Mouse (Mus musculus) layer of hippocampus, adult 2 months (tissue): ENCODE data around the gene Slc35c1. TPM values are rescaled to one million over a fixed set of nuclear protein-coding genes. Genes with fewer than 3 reads are reported as not detected.
"Not testable (repeated sequence)": the region's sequence is repeated elsewhere in the genome, so short reads cannot be mapped to it uniquely, and the experiment has no call there.

Experiments used
- DNase-seq, 2 experiments: peaks; one replicate each; pipeline ENCODE4 v3.0.0; 2022; ENCODE audit warnings: low spot score in 2 of 2
- H3K27ac ChIP-seq: fragments of 200-600 bp; 2 replicates; pipeline ENCODE4 v1.8.1; 2022
- H3K4me3 ChIP-seq: fragments of 200-600 bp; 2 replicates; pipeline ENCODE4 v1.8.1; 2022; ENCODE audit warnings: mild to moderate bottlenecking
- CTCF ChIP-seq: fragments of 200-600 bp; conservative IDR thresholded peaks from 2 replicates; pipeline ENCODE4 v1.8.1; 2022; ENCODE audit warnings: antibody characterized with exemption, mild to moderate bottlenecking, moderate library complexity
- total RNA-seq, 2 experiments: library from RNA; stranded (reverse); gene quantifications; 2 replicates each; pipeline ENCODE4 v1.2.3; 2021

The Slc35c1 gene
- total RNA-seq, 2 experiments from 2014 or later: 14.0 to 15.7 TPM

DNA sequence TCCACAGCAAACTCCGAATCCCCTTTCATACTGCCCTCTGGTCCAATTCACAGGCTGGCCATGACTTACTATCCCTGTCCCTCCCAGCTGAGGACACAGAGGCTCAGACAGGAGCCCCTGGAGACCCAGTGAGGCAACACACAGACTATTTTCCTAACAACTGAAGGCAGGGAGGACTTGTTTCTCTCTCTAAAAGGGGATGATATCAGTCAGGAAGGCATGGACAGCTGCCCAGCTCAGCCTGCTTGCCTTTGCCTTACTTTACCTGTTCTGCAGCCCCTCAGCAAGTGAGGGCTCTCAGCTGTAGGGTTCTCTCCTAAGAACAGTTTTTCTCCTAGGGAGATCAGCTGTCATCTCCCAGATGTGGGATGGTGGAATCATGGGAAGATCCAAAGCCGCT lies 26.6 kb upstream of the Slc35c1 start:
- Histone ChIP-seq H3K27ac (no peak overlapping the region), H3K4me3 (no peak overlapping the region)
- no peak for TF ChIP-seq CTCF
- no peak for DNase-seq

DNA sequence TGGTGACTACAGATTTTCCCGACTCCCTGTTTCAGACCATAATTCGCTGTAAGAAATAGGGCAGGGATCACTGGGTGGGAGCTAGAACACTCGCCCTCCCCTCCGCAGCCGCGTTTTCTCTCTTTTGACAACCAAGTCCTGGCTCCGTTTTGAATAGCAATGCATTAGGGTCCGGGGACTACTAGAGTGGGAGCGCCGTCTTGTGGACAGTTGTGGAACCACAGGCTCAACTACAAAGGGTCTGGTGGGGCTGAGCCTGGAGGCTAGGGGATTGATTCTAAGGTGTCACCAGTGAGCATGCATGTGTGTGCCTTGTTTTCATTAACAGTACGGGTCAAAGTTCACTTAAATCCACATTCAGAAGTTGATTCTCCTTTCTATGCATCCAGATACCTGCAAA lies 26.1 kb upstream of the Slc35c1 start:
- Histone ChIP-seq H3K27ac (0 out of 2 replicates have a peak overlapping the region, but pooled peaks have one; percentile 46), H3K4me3 (peak overlapping the region; percentile 33; the same call in 1 of the 2 replicates)
- peak; percentile 72 to 84 for DNase-seq
- TF ChIP-seq CTCF: peak; percentile 98

DNA sequence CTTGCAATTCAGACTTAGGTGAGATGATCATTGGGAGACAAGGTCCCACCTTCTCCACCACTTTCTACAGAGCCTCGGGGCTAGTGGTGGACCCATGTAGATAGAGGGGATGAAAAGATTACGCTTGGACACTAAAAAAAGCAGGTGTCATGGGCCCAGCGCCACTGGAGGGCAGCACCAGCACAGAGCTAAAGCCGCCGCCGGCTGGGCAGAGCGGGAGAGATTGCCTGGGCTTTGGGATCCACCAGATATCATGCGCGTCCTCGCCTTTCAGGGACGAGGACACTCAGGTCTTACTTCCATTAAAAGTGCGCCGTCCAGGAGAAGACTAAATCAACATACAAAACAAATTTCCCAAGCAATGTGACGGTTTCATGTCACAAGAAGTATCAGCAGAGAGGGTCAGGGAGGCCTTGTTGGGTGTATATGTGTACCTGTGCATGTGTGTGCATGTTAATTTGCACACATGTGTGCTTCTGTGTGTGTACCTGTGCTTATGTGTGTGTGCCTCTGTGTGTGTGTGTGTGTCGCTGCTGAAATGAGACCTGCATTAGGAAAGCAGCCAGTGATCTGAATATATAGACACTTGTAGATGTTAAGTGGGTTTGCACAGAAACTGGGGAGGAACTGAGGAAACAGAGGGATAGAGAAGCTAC lies 25.4 kb upstream of the Slc35c1 start:
- DNase-seq: peak; percentile 72 to 80

DNA sequence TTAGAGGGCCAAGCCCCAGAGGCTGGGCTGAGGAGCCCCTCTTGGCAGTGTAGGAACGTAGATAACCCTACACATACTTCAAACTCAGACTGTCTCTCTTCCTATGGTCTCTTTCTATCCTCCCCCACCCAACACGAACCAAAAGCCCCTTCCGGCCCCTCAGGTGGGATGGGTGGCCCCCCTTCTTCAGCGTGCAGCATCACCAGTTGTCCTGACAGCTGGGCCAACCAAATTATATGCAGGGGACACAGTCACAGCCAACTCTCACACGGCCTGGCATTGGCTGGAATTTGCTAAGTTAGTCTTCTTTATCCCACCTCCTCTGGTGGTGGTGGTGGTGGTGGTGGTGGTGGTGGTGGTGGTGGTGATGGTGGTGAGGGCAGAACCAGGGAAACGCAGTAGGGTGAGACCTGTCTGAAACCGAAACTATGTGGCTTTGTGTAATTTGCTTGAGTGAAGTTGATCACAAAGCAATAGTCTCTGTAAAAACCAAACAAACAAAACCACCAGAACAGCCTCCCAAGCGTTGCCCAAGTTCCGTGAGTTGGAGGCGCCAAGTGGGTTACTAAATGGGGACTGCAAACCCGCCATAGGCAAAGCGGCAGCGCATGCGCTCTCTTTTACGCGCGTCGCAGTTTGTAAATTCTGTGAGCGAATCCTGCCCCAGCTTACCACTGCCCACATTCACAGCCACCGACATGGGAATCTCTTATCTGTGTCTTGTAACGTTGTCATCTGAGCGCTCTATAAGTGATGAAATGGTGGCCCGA lies 24.1 kb upstream of the Slc35c1 start:
- no peak for DNase-seq
- peak overlapping the region; percentile 15; the same call in 1 of the 2 replicates for H3K4me3 ChIP-seq
- H3K27ac ChIP-seq: no peak overlapping the region
- no peak for TF ChIP-seq CTCF

More for the DNA sequence above, 25.4 kb upstream of the Slc35c1 start:
- peak overlapping the region; percentile 1; the same call in 1 of the 2 replicates for H3K4me3 ChIP-seq
- 0 out of 2 replicates have a peak overlapping the region, but pooled peaks have one; percentile 46 for H3K27ac ChIP-seq
- peak; percentile 94 for TF ChIP-seq CTCF

DNA sequence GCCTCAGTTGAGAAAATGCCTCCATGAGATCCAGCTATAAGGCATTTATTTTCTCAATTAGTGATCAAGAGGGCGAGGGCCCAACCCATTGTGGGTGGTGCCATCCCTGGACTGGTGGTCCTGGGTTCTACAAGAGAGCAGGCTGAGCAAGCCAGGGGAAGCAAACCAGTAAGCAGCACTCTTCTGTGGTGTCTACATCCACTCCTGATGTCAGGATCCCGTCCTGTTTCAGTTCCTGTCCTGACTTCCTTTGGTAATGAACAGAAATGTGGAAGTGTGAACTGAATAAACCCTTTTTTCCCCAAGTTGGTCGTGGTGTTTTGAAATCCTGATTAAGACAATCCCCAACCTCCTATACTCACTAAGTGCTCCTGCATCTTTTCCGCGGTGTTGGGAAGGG lies 23.2 kb upstream of the Slc35c1 start:
- TF ChIP-seq CTCF: no peak
- Histone ChIP-seq H3K4me3 (no peak overlapping the region), H3K27ac (no peak overlapping the region)
- DNase-seq: no peak

DNA sequence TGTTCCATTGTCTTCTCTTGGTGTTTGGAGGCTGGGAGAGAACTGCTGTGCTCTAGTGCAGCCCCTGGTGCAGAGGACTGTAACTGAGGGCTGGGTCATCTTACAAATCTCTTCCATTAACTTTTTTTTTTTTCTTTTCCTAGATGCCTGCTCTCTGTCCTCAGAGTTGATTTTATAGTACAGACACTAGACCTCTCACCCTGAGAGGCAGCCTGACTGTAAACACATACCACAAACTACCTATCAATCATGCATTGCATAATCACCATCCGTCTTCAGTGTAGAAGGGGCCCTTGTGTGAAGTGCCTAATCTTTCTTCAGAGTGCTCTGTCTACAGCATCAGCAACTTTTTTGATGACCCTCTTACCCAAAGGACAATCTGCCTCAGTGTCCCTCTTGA lies 22.2 kb upstream of the Slc35c1 start:
- Histone ChIP-seq H3K27ac (no peak overlapping the region), H3K4me3 (no peak overlapping the region)
- no peak for TF ChIP-seq CTCF
- no peak for DNase-seq

DNA sequence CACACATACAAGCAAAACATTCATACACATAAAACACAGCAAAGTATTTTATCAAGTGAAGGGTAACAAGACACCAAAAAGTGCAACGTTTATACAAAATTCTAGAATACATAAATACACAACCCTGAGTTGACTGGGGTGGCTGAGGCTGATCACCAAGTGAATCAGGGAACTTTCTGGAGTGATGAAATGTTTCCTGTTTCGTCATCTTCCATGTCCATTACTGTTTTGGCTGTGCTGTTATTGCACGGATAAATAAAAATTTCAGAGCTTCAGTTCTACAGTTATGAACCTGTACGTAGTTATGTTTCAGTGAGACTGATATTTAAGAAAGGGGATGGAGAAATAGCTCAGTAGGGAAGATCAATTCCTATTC lies 18.0 kb upstream of the Slc35c1 start:
- peak overlapping the region; percentile 68 for H3K27ac ChIP-seq
- no peak for TF ChIP-seq CTCF
- no peak overlapping the region for H3K4me3 ChIP-seq
- no peak for DNase-seq

DNA sequence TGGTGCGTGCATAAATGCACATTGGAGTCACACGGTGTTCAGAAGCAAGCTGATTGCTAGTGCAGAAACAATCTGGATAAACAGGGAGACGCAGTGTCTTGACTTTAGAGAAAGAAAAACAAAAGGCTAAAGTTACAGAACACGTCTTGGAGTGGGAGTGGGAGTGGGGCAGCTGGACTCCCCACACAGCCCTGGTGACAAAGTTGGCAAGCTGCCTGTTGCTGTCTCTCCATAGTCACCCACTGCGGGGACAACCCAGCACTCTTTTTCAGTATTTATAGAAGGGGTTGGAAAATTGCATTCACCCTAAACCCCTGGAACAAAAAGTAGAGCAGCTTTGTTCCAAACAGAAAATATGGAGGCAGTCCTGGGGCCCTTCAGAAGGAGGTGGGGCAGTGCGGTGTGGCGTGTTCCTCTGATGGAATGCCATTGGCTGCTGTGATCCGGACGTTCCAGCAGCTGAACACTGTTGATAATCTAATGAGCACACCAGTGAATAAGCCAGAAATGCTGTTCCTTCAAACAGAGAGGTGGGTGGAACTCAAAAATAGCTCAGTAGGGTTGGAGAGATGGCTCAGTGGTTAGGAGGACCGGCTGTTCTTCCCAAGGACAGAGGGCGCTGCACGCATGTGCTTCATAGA lies 17.5 kb upstream of the Slc35c1 start:
- Histone ChIP-seq H3K27ac (peak overlapping the region; percentile 68; the same call in 1 of the 2 replicates), H3K4me3 (no peak overlapping the region)
- peak; percentile 18; the same call in 1 of the 2 replicates for TF ChIP-seq CTCF
- peak in 1 of 2 experiments; percentile 36 for DNase-seq

DNA sequence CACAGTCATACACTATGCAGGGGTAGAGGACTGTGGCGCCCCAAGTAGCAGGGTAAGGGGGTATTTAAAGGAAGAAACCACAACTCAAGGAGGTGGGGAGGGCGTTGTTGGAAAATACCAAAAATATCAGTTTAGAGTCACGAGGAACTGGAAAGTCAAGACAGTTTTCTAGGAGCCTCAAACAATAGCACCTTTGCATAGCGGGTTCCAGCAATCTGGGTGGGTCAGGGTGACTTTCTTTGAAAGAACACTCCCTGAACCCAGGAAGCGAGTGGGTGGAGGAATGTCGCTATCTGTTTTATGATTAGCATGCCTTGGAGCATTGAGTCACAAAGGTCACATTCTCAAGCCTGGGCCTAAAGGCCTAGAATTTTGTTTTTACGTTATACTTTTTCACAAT lies 16.2 kb upstream of the Slc35c1 start:
- H3K27ac ChIP-seq, DNase-seq, H3K4me3 ChIP-seq: not testable (repeated sequence)

DNA sequence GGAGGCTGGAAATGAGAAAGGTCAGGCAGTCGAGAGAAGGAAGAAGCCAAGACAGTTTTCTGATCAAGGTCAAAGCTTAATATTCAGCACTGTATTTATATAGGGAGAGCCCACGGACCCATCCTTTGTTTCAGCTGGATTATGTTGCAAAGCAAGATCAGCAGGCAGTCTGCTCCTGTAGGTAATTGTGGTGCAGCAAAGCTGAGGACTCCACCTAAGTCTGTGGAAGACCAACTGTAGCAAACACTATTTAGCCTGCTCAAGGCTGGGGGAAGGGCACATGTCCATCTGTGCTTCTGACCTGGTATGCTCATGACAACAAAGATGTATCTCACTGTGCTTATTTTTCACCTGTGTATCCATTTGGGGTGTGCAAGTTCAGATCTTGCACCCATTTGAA lies 15.4 kb upstream of the Slc35c1 start:
- Histone ChIP-seq H3K4me3 (no peak overlapping the region), H3K27ac (no peak overlapping the region)
- no peak for TF ChIP-seq CTCF
- no peak for DNase-seq

DNA sequence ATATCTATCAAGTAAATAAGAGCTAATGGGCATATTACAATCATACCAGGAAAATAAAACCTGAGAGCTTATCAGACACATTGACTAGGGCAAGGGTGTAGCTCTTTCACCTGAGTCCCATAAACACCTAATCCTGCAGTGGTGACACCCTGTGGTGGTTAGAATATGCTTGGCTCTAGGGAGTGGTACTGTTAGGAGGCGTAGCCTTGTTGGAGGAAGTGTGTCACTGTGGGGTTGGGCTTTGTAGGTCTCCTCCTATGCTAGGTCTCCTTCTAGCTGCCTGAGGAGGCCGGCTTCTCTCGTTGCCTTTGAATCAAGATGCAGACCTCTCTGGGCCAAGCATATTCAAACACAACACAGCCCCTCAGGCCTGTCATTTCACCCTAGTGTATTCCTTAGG lies 14.6 kb upstream of the Slc35c1 start:
- no peak overlapping the region for H3K27ac ChIP-seq
- DNase-seq: no peak
- no peak for TF ChIP-seq CTCF
- no peak overlapping the region for H3K4me3 ChIP-seq

DNA sequence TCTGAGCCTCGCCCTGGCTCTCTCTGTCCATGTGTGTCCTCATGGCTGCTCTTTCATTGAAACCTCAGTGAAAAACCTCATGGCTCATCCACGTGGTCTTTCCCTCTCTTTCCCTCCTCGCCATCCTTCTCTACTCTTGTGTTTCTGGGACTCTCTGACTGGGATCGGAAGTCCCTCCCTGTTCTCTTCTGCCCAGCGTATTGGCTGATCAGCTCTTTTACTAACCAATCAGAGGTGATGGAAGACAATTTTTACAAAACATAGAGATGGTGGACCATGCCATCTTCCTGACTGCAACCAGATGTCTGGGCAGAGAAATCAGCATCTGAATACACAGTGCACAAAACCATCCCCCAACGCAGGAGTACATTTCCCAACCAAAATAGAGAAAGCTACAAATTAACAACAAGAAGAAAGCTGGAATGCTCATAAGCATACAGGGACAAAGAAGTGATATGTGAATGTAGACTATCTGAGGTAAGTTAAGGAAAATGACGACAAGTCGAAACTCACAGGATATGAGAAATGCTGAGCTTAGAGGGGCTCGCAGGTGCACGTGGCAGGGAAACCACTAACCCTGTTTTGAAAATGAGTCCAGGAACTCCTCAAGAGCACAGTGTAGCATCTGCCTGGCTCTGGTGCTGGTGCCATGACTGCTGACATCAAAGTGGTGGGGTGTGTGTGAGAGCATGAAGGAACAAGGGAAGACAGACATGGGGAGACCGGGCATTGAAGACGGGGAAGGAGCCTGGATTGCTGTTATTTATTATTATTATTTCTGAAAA lies 11.7 kb upstream of the Slc35c1 start:
- no peak for DNase-seq
- Histone ChIP-seq H3K4me3 (no peak overlapping the region), H3K27ac (no peak overlapping the region)
- TF ChIP-seq CTCF: no peak
